Mouse (Mus musculus): Measurements from ENCODE around the gene Nacad. TPM values are rescaled to one million over a fixed set of nuclear protein-coding genes. Genes with fewer than 3 reads are reported as not detected.

The Nacad gene
- polyA plus RNA-seq, 1 experiment from 2014 or later: 100.0 TPM

GRCm38 (mm10) chr11:6594845-6595244, 11.0 kb downstream of the Nacad start:
- no peak overlapping the region for H3K9ac ChIP-seq (replicated peaks; ENCODE audit: low read length)
- no peaks in the 10 kb centered on the region for H3K27me3 ChIP-seq (ENCODE audit: control insufficient read depth, insufficient read depth, low read length)
- H3K36me3 ChIP-seq (ENCODE audit: control insufficient read depth, insufficient read depth, low read length): peaks cover 85% of the 10 kb centered on the region
- no peaks in the 10 kb centered on the region for H3K9me3 ChIP-seq (ENCODE audit: control insufficient read depth, low read length)
- WGBS: 92% methylated on average over 6 of the region's 6 CpGs
- H3K4me3 ChIP-seq (replicated peaks; ENCODE audit: low read depth, low read length): no peak overlapping the region
- peaks cover 22% of the 10 kb centered on the region for H3K4me1 ChIP-seq (ENCODE audit: control insufficient read depth, insufficient read depth, low read length)
- no peak for DNase-seq
- ATAC-seq (ENCODE audit: low FRiP score, low TSS enrichment): no peak
- no peak overlapping the region for H3K4me2 ChIP-seq (ENCODE audit: low read length)
- no peak overlapping the region for H3K27ac ChIP-seq (replicated peaks; ENCODE audit: low read depth, low read length)

GRCm38 (mm10) chr11:6593406-6593805, 12.4 kb downstream of the Nacad start:
- H3K9me3 ChIP-seq (ENCODE audit: control insufficient read depth, low read length): no peaks in the 10 kb centered on the region
- WGBS: 77% methylated on average over 11 of the region's 11 CpGs
- peaks cover 8% of the 10 kb centered on the region for H3K4me1 ChIP-seq (ENCODE audit: control insufficient read depth, insufficient read depth, low read length)
- H3K9ac ChIP-seq (replicated peaks; ENCODE audit: low read length): no peak overlapping the region; the same call in 1 of the 2 replicates
- peaks cover 95% of the 10 kb centered on the region for H3K36me3 ChIP-seq (ENCODE audit: control insufficient read depth, insufficient read depth, low read length)
- no peak for ATAC-seq (ENCODE audit: low FRiP score, low TSS enrichment)
- no peak overlapping the region for H3K4me3 ChIP-seq (replicated peaks; ENCODE audit: low read depth, low read length)
- no peak overlapping the region for H3K27ac ChIP-seq (replicated peaks; ENCODE audit: low read depth, low read length)
- H3K4me2 ChIP-seq (ENCODE audit: low read length): no peak overlapping the region
- DNase-seq: no peak
- H3K27me3 ChIP-seq (ENCODE audit: control insufficient read depth, insufficient read depth, low read length): no peaks in the 10 kb centered on the region

- Histone ChIP-seq H3K9ac (replicated peaks; ENCODE audit: low read length) (no peak overlapping the region), H3K36me3 (ENCODE audit: control insufficient read depth, insufficient read depth, low read length) (peaks cover 78% of the 10 kb centered on the region), H3K9me3 (ENCODE audit: control insufficient read depth, low read length) (no peaks in the 10 kb centered on the region), H3K27ac (replicated peaks; ENCODE audit: low read depth, low read length) (no peak overlapping the region), H3K4me1 (ENCODE audit: control insufficient read depth, insufficient read depth, low read length) (no peaks in the 10 kb centered on the region), H3K4me3 (replicated peaks; ENCODE audit: low read depth, low read length) (no peak overlapping the region), H3K4me2 (ENCODE audit: low read length) (no peak overlapping the region), H3K27me3 (ENCODE audit: control insufficient read depth, insufficient read depth, low read length) (no peaks in the 10 kb centered on the region)
- WGBS: 83% methylated on average over 10 of the region's 10 CpGs
- ATAC-seq (ENCODE audit: low FRiP score, low TSS enrichment) (no peak), DNase-seq (no peak)
Observed at GRCm38 (mm10) chr11:6590933-6591675, 14.7 kb downstream of the Nacad start.

- no peak for ATAC-seq (ENCODE audit: low FRiP score, low TSS enrichment)
- H3K27me3 ChIP-seq (ENCODE audit: control insufficient read depth, insufficient read depth, low read length): no peaks in the 10 kb centered on the region
- H3K9me3 ChIP-seq (ENCODE audit: control insufficient read depth, low read length): no peaks in the 10 kb centered on the region
- peaks cover 74% of the 10 kb centered on the region for H3K36me3 ChIP-seq (ENCODE audit: control insufficient read depth, insufficient read depth, low read length)
- no peaks in the 10 kb centered on the region for H3K4me1 ChIP-seq (ENCODE audit: control insufficient read depth, insufficient read depth, low read length)
- no peak overlapping the region for H3K27ac ChIP-seq (replicated peaks; ENCODE audit: low read depth, low read length)
- H3K4me3 ChIP-seq (replicated peaks; ENCODE audit: low read depth, low read length): no peak overlapping the region
- 93% methylated on average over 7 of the region's 7 CpGs for WGBS
- DNase-seq: no peak
- H3K4me2 ChIP-seq (ENCODE audit: low read length): no peak overlapping the region
- no peak overlapping the region for H3K9ac ChIP-seq (replicated peaks; ENCODE audit: low read length)
Observed at GRCm38 (mm10) chr11:6589838-6590237, 16.0 kb downstream of the Nacad start.

DNA sequence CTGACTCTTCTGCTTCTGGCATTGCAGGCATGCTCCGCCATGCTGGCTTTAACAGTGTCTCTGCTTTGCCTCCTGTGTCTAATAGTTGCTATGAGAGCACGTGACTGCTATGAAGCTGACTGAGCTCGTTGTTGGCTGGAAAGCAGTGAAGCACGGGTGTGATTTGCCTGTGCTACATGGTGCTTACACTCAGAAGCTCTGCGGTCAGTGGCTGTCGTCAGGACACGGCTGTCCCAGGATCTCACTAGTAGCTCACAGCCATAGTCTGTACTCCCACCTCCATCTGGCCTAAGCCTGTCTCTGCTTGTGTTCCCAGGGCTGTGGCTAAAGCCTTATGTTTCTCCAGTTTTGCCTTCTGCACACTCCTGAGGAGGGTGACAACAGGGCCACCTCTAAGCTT, 17.6 kb downstream of the Nacad start:
- ATAC-seq (ENCODE audit: low FRiP score, low TSS enrichment) (no peak), DNase-seq (no peak)
- H3K27me3 ChIP-seq (ENCODE audit: control insufficient read depth, insufficient read depth, low read length): no peaks in the 10 kb centered on the region
- no peak overlapping the region for H3K4me2 ChIP-seq (ENCODE audit: low read length)
- no peaks in the 10 kb centered on the region for H3K9me3 ChIP-seq (ENCODE audit: control insufficient read depth, low read length)
- H3K9ac ChIP-seq (replicated peaks; ENCODE audit: low read length): no peak overlapping the region
- no peak overlapping the region for H3K4me3 ChIP-seq (replicated peaks; ENCODE audit: low read depth, low read length)
- 91% methylated on average over 7 of the region's 7 CpGs for WGBS
- H3K36me3 ChIP-seq (ENCODE audit: control insufficient read depth, insufficient read depth, low read length): peaks cover 60% of the 10 kb centered on the region
- H3K4me1 ChIP-seq (ENCODE audit: control insufficient read depth, insufficient read depth, low read length): no peaks in the 10 kb centered on the region
- H3K27ac ChIP-seq (replicated peaks; ENCODE audit: low read depth, low read length): no peak overlapping the region

- Histone ChIP-seq H3K9me3 (ENCODE audit: control insufficient read depth, low read length) (no peaks in the 10 kb centered on the region), H3K4me3 (replicated peaks; ENCODE audit: low read depth, low read length) (no peak overlapping the region), H3K27ac (replicated peaks; ENCODE audit: low read depth, low read length) (no peak overlapping the region), H3K4me1 (ENCODE audit: control insufficient read depth, insufficient read depth, low read length) (no peaks in the 10 kb centered on the region), H3K36me3 (ENCODE audit: control insufficient read depth, insufficient read depth, low read length) (peaks cover 51% of the 10 kb centered on the region), H3K9ac (replicated peaks; ENCODE audit: low read length) (no peak overlapping the region), H3K4me2 (ENCODE audit: low read length) (no peak overlapping the region), H3K27me3 (ENCODE audit: control insufficient read depth, insufficient read depth, low read length) (no peaks in the 10 kb centered on the region)
- no peak for DNase-seq
- no peak for ATAC-seq (ENCODE audit: low FRiP score, low TSS enrichment)
- 98% methylated on average over 7 of the region's 7 CpGs for WGBS
Observed at GRCm38 (mm10) chr11:6587249-6587940, 18.5 kb downstream of the Nacad start.

DNA sequence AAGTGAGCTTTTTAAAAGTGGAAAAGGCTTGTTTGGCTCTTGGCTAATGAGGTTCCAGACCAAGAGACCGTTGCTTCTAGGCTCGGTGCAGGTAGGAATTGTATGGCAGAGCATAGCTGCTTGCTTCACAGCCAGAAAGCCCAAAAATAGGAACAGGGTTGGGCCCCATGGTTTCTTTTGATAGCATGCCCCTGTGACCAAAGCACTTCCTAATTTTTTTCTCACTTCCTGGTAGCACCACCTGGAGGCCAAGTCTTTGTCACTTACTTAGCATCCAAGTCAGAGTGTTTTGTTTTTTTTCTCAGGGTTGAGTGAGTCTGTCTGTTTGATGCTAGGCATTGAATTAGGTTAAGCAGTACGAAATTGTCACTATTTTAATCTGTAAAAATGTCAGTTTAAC, 19.2 kb downstream of the Nacad start:
- Histone ChIP-seq H3K9me3 (ENCODE audit: control insufficient read depth, low read length) (no peaks in the 10 kb centered on the region), H3K27ac (replicated peaks; ENCODE audit: low read depth, low read length) (no peak overlapping the region), H3K4me3 (replicated peaks; ENCODE audit: low read depth, low read length) (no peak overlapping the region), H3K4me1 (ENCODE audit: control insufficient read depth, insufficient read depth, low read length) (no peaks in the 10 kb centered on the region), H3K36me3 (ENCODE audit: control insufficient read depth, insufficient read depth, low read length) (peaks cover 44% of the 10 kb centered on the region), H3K9ac (replicated peaks; ENCODE audit: low read length) (no peak overlapping the region), H3K27me3 (ENCODE audit: control insufficient read depth, insufficient read depth, low read length) (no peaks in the 10 kb centered on the region), H3K4me2 (ENCODE audit: low read length) (no peak overlapping the region)
- 95% methylated on average over 3 of the region's 3 CpGs for WGBS
- no peak for DNase-seq
- no peak for ATAC-seq (ENCODE audit: low FRiP score, low TSS enrichment)

- Histone ChIP-seq H3K36me3 (ENCODE audit: control insufficient read depth, insufficient read depth, low read length) (peaks cover 35% of the 10 kb centered on the region), H3K4me2 (ENCODE audit: low read length) (no peak overlapping the region), H3K4me1 (ENCODE audit: control insufficient read depth, insufficient read depth, low read length) (no peaks in the 10 kb centered on the region), H3K27ac (replicated peaks; ENCODE audit: low read depth, low read length) (no peak overlapping the region), H3K9me3 (ENCODE audit: control insufficient read depth, low read length) (no peaks in the 10 kb centered on the region), H3K4me3 (replicated peaks; ENCODE audit: low read depth, low read length) (no peak overlapping the region), H3K27me3 (ENCODE audit: control insufficient read depth, insufficient read depth, low read length) (no peaks in the 10 kb centered on the region), H3K9ac (replicated peaks; ENCODE audit: low read length) (no peak overlapping the region)
- WGBS: 89% methylated on average over 8 of the region's 8 CpGs
- no peak for DNase-seq
- no peak for ATAC-seq (ENCODE audit: low FRiP score, low TSS enrichment)
Observed at GRCm38 (mm10) chr11:6585748-6586147, 20.1 kb downstream of the Nacad start.

DNA sequence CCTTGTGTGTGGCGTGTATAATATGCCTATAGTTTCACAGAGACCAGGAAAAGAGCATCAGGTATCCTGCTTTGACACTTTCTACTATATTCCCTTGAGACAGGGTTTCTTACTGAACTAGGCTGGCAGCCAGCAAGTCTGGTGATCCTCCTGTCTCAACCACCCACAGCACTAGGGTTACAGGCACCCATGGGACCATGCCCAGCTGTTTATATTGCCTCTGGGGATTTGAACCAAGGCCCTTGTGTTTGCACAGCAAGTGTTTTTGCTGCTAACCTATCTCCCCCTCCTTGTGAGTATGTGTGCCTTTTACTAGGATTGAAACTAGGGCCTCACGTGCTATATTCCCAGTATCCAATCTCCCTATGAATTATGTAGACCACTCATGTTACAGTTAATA, 24.3 kb downstream of the Nacad start:
- no peak for DNase-seq
- ATAC-seq (ENCODE audit: low FRiP score, low TSS enrichment): no peak
- Histone ChIP-seq H3K9me3 (ENCODE audit: control insufficient read depth, low read length) (no peaks in the 10 kb centered on the region), H3K4me2 (ENCODE audit: low read length) (no peak overlapping the region), H3K27me3 (ENCODE audit: control insufficient read depth, insufficient read depth, low read length) (no peaks in the 10 kb centered on the region), H3K4me1 (ENCODE audit: control insufficient read depth, insufficient read depth, low read length) (no peaks in the 10 kb centered on the region), H3K27ac (replicated peaks; ENCODE audit: low read depth, low read length) (no peak overlapping the region), H3K9ac (replicated peaks; ENCODE audit: low read length) (no peak overlapping the region), H3K36me3 (ENCODE audit: control insufficient read depth, insufficient read depth, low read length) (peaks cover 9% of the 10 kb centered on the region), H3K4me3 (replicated peaks; ENCODE audit: low read depth, low read length) (no peak overlapping the region)
- 94% methylated on average over 2 of the region's 2 CpGs for WGBS

Measured in midbrain, embryonic 14.5 days (tissue).